Mouse (Mus musculus) retina, postnatal 7 days (tissue): Measurements from ENCODE around the gene Usp17ld.
"Not testable (repeated sequence)": the region's sequence is repeated elsewhere in the genome, so short reads cannot be mapped to it uniquely, and the experiment has no call there.

Experiments
- DNase-seq: peaks from one replicate; pipeline ENCODE4 v3.0.0-alpha.2; 2012; ENCODE audit warnings: low read depth, low spot score

Gene Usp17ld

DNA sequence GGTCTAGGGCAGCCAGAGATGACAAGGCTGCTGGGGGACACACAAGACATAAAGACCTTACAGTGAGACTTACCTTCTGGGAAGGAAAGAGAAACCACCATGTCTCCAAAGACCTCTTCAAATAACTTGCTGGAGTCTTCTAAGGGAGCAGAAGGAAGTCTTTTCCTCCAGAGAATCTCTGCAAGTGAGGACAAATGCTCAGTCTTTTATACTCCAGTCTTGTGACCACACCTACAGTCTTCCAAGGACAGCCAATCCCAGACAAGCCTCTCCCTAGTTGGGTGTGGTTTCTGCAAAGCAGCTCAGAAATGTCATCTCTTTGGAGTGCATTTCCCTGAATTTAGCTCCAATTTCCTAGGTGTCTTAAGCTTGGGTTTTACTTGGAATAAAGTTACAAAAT is at the start of gene Usp17ld:
Usp17ld (minus strand) TSS at position 101 of the 400 bp plus-strand sequence.
- DNase-seq: not testable (repeated sequence)

DNA sequence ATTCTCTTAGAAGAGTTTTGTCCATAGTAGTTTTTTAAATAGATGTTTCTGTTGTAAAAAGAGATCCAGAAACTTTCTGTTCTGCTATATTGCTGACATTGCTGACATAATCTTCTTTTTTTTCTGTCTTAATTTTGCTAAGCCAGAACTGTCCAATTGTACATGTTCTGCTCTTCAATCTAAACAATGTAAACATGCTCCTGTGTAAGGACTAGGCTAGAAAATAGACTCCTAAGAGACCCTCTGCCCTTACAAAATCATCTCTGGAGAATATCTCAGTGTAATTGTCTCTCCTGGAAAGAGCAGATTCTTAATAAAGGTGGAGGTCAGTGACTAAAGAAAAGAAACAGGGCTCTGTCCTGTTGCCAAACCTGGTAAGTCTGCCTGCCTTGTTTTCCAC is 35.6 kb downstream of the Usp17ld start, which contains the start of gene Olfr594:
Olfr594 (plus strand) TSS at position 301 of the 400 bp plus-strand sequence.
- no peak for DNase-seq

DNA sequence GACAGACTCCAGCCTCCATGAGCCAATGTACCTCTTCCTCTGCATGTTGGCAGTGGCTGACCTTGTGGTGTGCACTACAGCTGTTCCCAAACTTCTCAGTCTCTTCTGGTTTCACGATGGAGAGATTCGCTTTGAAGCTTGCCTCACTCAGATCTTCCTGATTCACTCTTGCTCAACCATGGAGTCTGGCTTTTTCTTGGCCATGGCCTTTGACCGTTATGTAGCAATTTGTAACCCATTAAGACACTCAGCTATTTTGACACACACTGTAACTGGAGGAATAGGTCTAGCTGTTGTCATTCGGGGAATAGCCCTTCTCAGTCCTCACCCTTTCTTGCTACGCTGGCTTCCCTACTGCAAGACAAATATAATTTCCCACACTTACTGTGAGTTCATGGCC is 40.3 kb downstream of the Usp17ld start:
- not testable (repeated sequence) for DNase-seq

DNA sequence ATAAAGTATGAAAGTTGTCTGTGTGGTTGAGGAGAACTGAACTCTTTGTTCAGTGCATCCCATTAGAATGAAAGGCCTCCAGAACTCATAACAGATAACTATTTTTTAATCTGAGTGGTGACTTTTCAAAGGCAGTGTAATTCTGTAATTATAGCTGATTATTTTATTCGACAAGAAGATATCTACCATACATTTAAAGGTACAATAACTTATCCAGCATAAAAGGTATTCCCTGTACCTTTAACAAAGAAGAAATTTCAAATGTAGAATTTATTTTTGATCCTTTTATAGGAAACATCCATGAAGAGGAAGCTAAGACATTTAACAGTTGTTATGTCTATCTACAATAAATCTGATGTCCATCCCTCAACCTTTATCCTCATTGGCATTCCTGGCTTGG is 40.7 kb downstream of the Usp17ld start, which contains the start of gene Olfr593:
Olfr593 (plus strand) TSS at position 301 of the 400 bp plus-strand sequence.
- no peak for DNase-seq
